In the genomic region with DNA sequence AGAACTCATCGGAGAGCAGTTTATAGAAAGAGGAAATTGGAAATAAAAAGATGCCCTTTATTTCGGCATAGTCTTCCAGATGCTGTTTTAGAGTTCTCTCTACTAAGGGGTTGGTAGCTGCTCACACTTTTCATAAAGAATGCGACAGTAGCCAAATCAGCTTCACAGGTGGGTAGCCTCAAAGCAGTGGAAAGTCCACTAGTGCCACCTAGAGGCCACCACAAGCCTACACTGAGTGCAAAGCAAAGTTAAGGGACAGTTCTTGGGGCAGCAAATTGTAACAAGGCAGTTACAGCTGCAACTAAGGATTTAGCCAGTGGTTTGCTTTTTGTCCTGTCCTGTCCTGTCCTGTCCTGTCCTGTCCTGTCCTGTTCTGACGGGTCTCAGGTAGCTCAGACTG, we compare ENCODE assay signal across 8 mouse cellular contexts. TPM values are rescaled to one million over a fixed set of nuclear protein-coding genes. Genes with fewer than 3 reads are reported as not detected.
DNase-seq lines count a peak whose midpoint lies in the region; ATAC-seq and TF ChIP-seq lines count a peak whose summit lies in the region.
"Had no signal": no experiment of that assay in that cellular context is flagged by ENCODE, and none has a peak within 500 bp of the region (broad histone marks: within the 10 kb centered on the region; RNA-seq: fewer than 3 reads in every experiment).

No protein-coding gene starts in this region.

- no peaks in the 10 kb centered on the region for H3K27me3 ChIP-seq in kidney, embryonic 14.5 days (ENCODE audit: control insufficient read depth, insufficient read depth, low read length)
- peaks cover 3% of the 10 kb centered on the region; the same call in 1 of the 2 replicates for H3K27me3 ChIP-seq in G1E (ENCODE audit: insufficient read depth, low read length)
- H3K27me3 ChIP-seq in kidney, embryonic 16.5 days (ENCODE audit: insufficient read depth, low read length): no peaks in the 10 kb centered on the region
- H3K27me3 ChIP-seq in forebrain, embryonic 15.5 days: no peaks in the 10 kb centered on the region
- H3K27me3 ChIP-seq: liver, embryonic 13.5 days had no signal

- WGBS in kidney, embryonic 14.5 days: 53% methylated on average over 4 of the region's 4 CpGs
- 43% methylated on average over 4 of the region's 4 CpGs for WGBS in kidney, embryonic 16.5 days
- 47% methylated on average over 4 of the region's 4 CpGs for WGBS in forebrain, embryonic 15.5 days

- H3K4me1 ChIP-seq in kidney, embryonic 14.5 days (ENCODE audit: control insufficient read depth, insufficient read depth, low read length): no peaks in the 10 kb centered on the region
- no peaks in the 10 kb centered on the region for H3K4me1 ChIP-seq in G1E (ENCODE audit: insufficient read depth, low read depth, low read length)
- no peaks in the 10 kb centered on the region for H3K4me1 ChIP-seq in kidney, embryonic 16.5 days (ENCODE audit: insufficient read depth, low read length)
- peaks cover 17% of the 10 kb centered on the region for H3K4me1 ChIP-seq in forebrain, embryonic 15.5 days
- H3K4me1 ChIP-seq: liver, embryonic 13.5 days had no signal

- H3K36me3 ChIP-seq in kidney, embryonic 14.5 days (ENCODE audit: control insufficient read depth, insufficient read depth, low read length): no peaks in the 10 kb centered on the region
- H3K36me3 ChIP-seq in G1E (replicated peaks): no peaks in the 10 kb centered on the region
- no peaks in the 10 kb centered on the region for H3K36me3 ChIP-seq in kidney, embryonic 16.5 days (ENCODE audit: insufficient read depth, low read length)
- no peaks in the 10 kb centered on the region for H3K36me3 ChIP-seq in forebrain, embryonic 15.5 days
- H3K36me3 ChIP-seq: liver, embryonic 13.5 days had no signal

- no peaks in the 10 kb centered on the region for H3K9me3 ChIP-seq in kidney, embryonic 14.5 days (ENCODE audit: control insufficient read depth, low read length)
- no peaks in the 10 kb centered on the region for H3K9me3 ChIP-seq in G1E (replicated peaks)
- H3K9me3 ChIP-seq in kidney, embryonic 16.5 days (ENCODE audit: low read length): no peaks in the 10 kb centered on the region
- H3K9me3 ChIP-seq in forebrain, embryonic 15.5 days: no peaks in the 10 kb centered on the region
- H3K9me3 ChIP-seq: liver, embryonic 13.5 days had no signal

- TF ChIP-seq CTCF in G1E (IDR thresholded peaks at IDR 0.05; ENCODE audit: low read depth, low read length): peak; percentile 31; the same call in 1 of the 2 replicates

- DNase-seq in kidney, adult 18-20 months: peak; percentile 25
- DNase-seq in G1E (ENCODE audit: low spot score): no peak
- DNase-seq in adrenal gland, postnatal 25 days: peak; percentile 19
- DNase-seq: liver, embryonic 13.5 days had no signal

- H3K4me2 ChIP-seq in kidney, embryonic 14.5 days (replicated peaks; ENCODE audit: low read depth, low read length): no peak overlapping the region
- H3K4me2 ChIP-seq in kidney, embryonic 16.5 days (replicated peaks; ENCODE audit: low read depth, low read length): no peak overlapping the region
- no peak overlapping the region for H3K4me2 ChIP-seq in forebrain, embryonic 15.5 days (replicated peaks)
- H3K4me2 ChIP-seq: liver, embryonic 13.5 days had no signal

- H3K9ac ChIP-seq in kidney, embryonic 14.5 days (ENCODE audit: low read depth, low read length): no peak overlapping the region
- no peak overlapping the region for H3K9ac ChIP-seq in kidney, embryonic 16.5 days (replicated peaks; ENCODE audit: low read length)
- no peak overlapping the region for H3K9ac ChIP-seq in forebrain, embryonic 15.5 days (replicated peaks)
- H3K9ac ChIP-seq: liver, embryonic 13.5 days had no signal

- H3K27ac ChIP-seq in kidney, embryonic 14.5 days (ENCODE audit: low read depth, low read length): no peak overlapping the region
- H3K27ac ChIP-seq in kidney, embryonic 16.5 days (ENCODE audit: low read length): no peak overlapping the region
- H3K27ac ChIP-seq in forebrain, embryonic 15.5 days (replicated peaks): no peak overlapping the region
- H3K27ac ChIP-seq: liver, embryonic 13.5 days had no signal

- no peak for ATAC-seq in kidney, embryonic 14.5 days (ENCODE audit: low FRiP score, low TSS enrichment)
- ATAC-seq in G1E (ENCODE audit: extremely low read depth, insufficient number of reproducible peaks, low FRiP score, poor library complexity, severe bottlenecking): no peak; the same call in 1 of the 2 replicates
- 0 out of 2 replicates have a peak, but pooled peaks have one; percentile 51 for ATAC-seq in kidney, embryonic 16.5 days (ENCODE audit: low FRiP score, low TSS enrichment)
- ATAC-seq in neutrophil, adult 5-6 weeks (ENCODE audit: extremely low read depth, insufficient number of reproducible peaks, low FRiP score, poor library complexity, severe bottlenecking): peak; percentile 39; the same call in 1 of the 2 replicates
- ATAC-seq in forebrain, embryonic 15.5 days (replicated peaks): no peak

- H3K4me3 ChIP-seq in kidney, embryonic 14.5 days (ENCODE audit: low read length): no peak overlapping the region
- H3K4me3 ChIP-seq in G1E (ENCODE audit: low read depth, low read length): no peak overlapping the region
- no peak overlapping the region for H3K4me3 ChIP-seq in kidney, embryonic 16.5 days (ENCODE audit: low read length)
- H3K4me3 ChIP-seq in forebrain, embryonic 15.5 days: no peak overlapping the region
- H3K4me3 ChIP-seq: liver, embryonic 13.5 days had no signal

RNA-seq across cellular contexts. Expression of a gene that starts 27.0 kb away (rescaled TPM):
- 0.50 and 0.76 TPM in 2 replicates for polyA plus RNA-seq in kidney, embryonic 14.5 days (2014; fragmentation: Nextera tagmentation; extraction: Ambion mirVana)
- not detected in 2 replicates for total RNA-seq in G1E (2014; fragmentation: Nextera tagmentation)
- 0.38 TPM in 1 of 2 replicates, not detected in the other for total RNA-seq in G1E (2017)
- not detected in 2 replicates for polyA plus RNA-seq in G1E (2012)
- total RNA-seq in adrenal gland, postnatal 25 days (2021): 0.52 and 0.67 TPM in 2 replicates
- polyA plus RNA-seq in kidney, embryonic 16.5 days (2015; fragmentation: Nextera tagmentation; extraction: Ambion mirVana): 0.48 and 0.75 TPM in 2 replicates
- total RNA-seq in neutrophil, adult 5-6 weeks (2017): not detected in 2 replicates
- 0.53 and 0.86 TPM in 2 replicates for polyA plus RNA-seq in forebrain, embryonic 15.5 days (2015; fragmentation: Nextera tagmentation; extraction: Ambion mirVana)
- polyA plus RNA-seq: liver, embryonic 13.5 days had no signal

RNA-seq across cellular contexts. Expression of a gene that starts 34.3 kb away (rescaled TPM):
- polyA plus RNA-seq in kidney, embryonic 14.5 days (2014; fragmentation: Nextera tagmentation; extraction: Ambion mirVana): 1.3 and 4.2 TPM in 2 replicates
- 0.29 and 3.5 TPM in 2 replicates for total RNA-seq in G1E (2014; fragmentation: Nextera tagmentation)
- total RNA-seq in G1E (2017): 1.2 TPM in 2 replicates
- polyA plus RNA-seq in G1E (2012): 1.00 and 1.1 TPM in 2 replicates
- total RNA-seq in adrenal gland, postnatal 25 days (2021): 3.7 and 4.8 TPM in 2 replicates
- polyA plus RNA-seq in kidney, embryonic 16.5 days (2015; fragmentation: Nextera tagmentation; extraction: Ambion mirVana): 14.7 and 17.1 TPM in 2 replicates
- total RNA-seq in neutrophil, adult 5-6 weeks (2017): 3.7 and 4.2 TPM in 2 replicates
- 2.9 and 3.2 TPM in 2 replicates for polyA plus RNA-seq in forebrain, embryonic 15.5 days (2015; fragmentation: Nextera tagmentation; extraction: Ambion mirVana)

RNA-seq across cellular contexts. Expression of a gene that starts 47.1 kb away (rescaled TPM):
- polyA plus RNA-seq in kidney, embryonic 14.5 days (2014; fragmentation: Nextera tagmentation; extraction: Ambion mirVana): 27.1 and 38.1 TPM in 2 replicates
- total RNA-seq in G1E (2014; fragmentation: Nextera tagmentation) (103 and 116 TPM in 2 replicates), G1E (2017) (92.0 and 95.4 TPM in 2 replicates)
- polyA plus RNA-seq in G1E (2012): 15.1 and 20.0 TPM in 2 replicates
- total RNA-seq in adrenal gland, postnatal 25 days (2021): 82.4 and 83.3 TPM in 2 replicates
- polyA plus RNA-seq in kidney, embryonic 16.5 days (2015; fragmentation: Nextera tagmentation; extraction: Ambion mirVana): 20.7 and 20.8 TPM in 2 replicates
- 69.2 and 80.1 TPM in 2 replicates for total RNA-seq in neutrophil, adult 5-6 weeks (2017)
- 38.1 and 41.5 TPM in 2 replicates for polyA plus RNA-seq in forebrain, embryonic 15.5 days (2015; fragmentation: Nextera tagmentation; extraction: Ambion mirVana)

Comparison
In these comparisons a context has a peak if more than half of its experiments do, and no peak if none do; other contexts are left out.
1. ATAC-seq: peak in kidney, embryonic 16.5 days (single experiment) and neutrophil, adult 5-6 weeks (single experiment); none in kidney, embryonic 14.5 days (single experiment), G1E (single experiment) and forebrain, embryonic 15.5 days (single experiment).